Mouse (Mus musculus) heart, postnatal 0 days (tissue): ENCODE data around the gene Lsm3.

Source experiments
- CTCF ChIP-seq: IDR thresholded peaks from 2 replicates; pipeline ENCODE4 v1.5.1; 2016; ENCODE audit warnings: antibody characterized with exemption, control low read depth, low read depth
- EP300 ChIP-seq: IDR thresholded peaks from 2 replicates; pipeline ENCODE4 v1.6.1; 2016; ENCODE audit warnings: antibody characterized with exemption, low read depth

DNA sequence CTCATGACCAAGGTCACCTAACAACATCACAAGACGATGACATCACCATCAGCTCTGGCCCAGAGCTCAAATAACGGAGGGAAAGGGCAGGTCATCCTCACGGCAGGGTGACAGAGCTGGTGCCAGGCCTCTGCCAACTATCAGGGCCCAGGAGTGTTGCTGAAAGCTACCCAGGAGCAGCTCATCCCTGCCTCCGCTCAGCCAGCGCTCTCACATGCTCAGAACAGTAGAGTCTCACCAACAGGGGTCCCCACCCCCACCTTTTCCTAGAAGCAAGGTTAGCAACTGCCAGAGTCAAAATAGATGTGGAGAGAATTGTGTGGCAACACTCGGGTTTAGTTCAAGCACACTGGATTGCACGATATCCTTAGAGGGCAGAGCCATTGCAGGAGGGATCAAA, 12.5 kb downstream of the Lsm3 start:
- TF ChIP-seq CTCF (0 out of 2 replicates have a peak, but pooled peaks have one; percentile 15), EP300 (peak; percentile 76; the same call in 1 of the 2 replicates)
